Mouse (Mus musculus) heart, postnatal 14 days (tissue): Measurements from ENCODE around the gene Snta1. TPM values are rescaled to one million over a fixed set of nuclear protein-coding genes. Genes with fewer than 3 reads are reported as not detected.
A peak's percentile ranks its signal among the peaks of the same experiment; 100 is the strongest.
"Not testable (repeated sequence)": the region's sequence is repeated elsewhere in the genome, so short reads cannot be mapped to it uniquely, and the experiment has no call there.

ENCODE experiments used
- DNase-seq, 2 experiments: peaks; one replicate each; pipeline ENCODE4 v3.0.0; 2021 to 2022
- intact Hi-C: fragments of 180-260 bp; cut with DNase I; formaldehyde crosslinking; loops from one replicate; pipeline ENCODE4 v1.15.1; 2025
- total RNA-seq, 2 experiments: library from RNA; stranded (reverse); gene quantifications; 2 replicates each; pipeline ENCODE4 v1.2.3; 2021

Snta1 gene
- total RNA-seq, 2 experiments from 2014 or later: 91.4 to 98.7 TPM

GRCm38 (mm10) chr2:154374807-154375601 is 32.9 kb downstream of the Snta1 start:
- intact Hi-C loops: loop anchor here (2.0 to 5.0 kb wide), 2 partner anchors 28 to 163 kb away; no protein-coding TSS in a partner anchor
- DNase-seq: peak; percentile 68 to 79

- peak; percentile 57 to 76 for DNase-seq
- intact Hi-C loops: loop anchor here (2.0 to 5.0 kb wide), 2 partner anchors 29 to 162 kb away; no protein-coding TSS in a partner anchor
Measured at GRCm38 (mm10) chr2:154373961-154374632, 33.8 kb downstream of the Snta1 start.

- DNase-seq: no peak
- intact Hi-C loops: loop anchor here (5.0 kb wide), 1 partner anchor 161 kb away; no protein-coding TSS in a partner anchor
Measured at GRCm38 (mm10) chr2:154372842-154373500, 34.9 kb downstream of the Snta1 start, which contains the start of gene Cdk5rap1. Gene Cdk5rap1 (minus strand): TSS chr2:154373010.

- DNase-seq: peak; percentile 88 to 92
- intact Hi-C loops: loop anchor here (5.0 kb wide), 1 partner anchor 160 kb away; no protein-coding TSS in a partner anchor
Measured at GRCm38 (mm10) chr2:154372151-154372829, 35.6 kb downstream of the Snta1 start.

- intact Hi-C loops: no loop called here
- DNase-seq: no peak
Measured at GRCm38 (mm10) chr2:154367510-154367909, 40.4 kb downstream of the Snta1 start.

GRCm38 (mm10) chr2:154354000-154354425 is 53.9 kb downstream of the Snta1 start:
- DNase-seq, intact Hi-C loops: not testable (repeated sequence)

- intact Hi-C loops: no loop called here
- DNase-seq: no peak
Measured at GRCm38 (mm10) chr2:154348152-154348551, 59.7 kb downstream of the Snta1 start.

GRCm38 (mm10) chr2:154339356-154339755 is 68.5 kb downstream of the Snta1 start:
- DNase-seq: no peak
- intact Hi-C loops: no loop called here

GRCm38 (mm10) chr2:154338161-154338560 is 69.7 kb downstream of the Snta1 start:
- no peak for DNase-seq
- intact Hi-C loops: no loop called here

- DNase-seq: no peak
- intact Hi-C loops: no loop called here
Measured at GRCm38 (mm10) chr2:154335572-154335971, 72.3 kb downstream of the Snta1 start.

- intact Hi-C loops: no loop called here
- DNase-seq: no peak
Measured at GRCm38 (mm10) chr2:154326852-154327251, 81.0 kb downstream of the Snta1 start.

Other genes starting within 250 kb of the Snta1 start
- gene Bpifa5, start 245.5 kb downstream of the Snta1 start, total RNA-seq: not detected
- gene Bpifb1, start 217.3 kb downstream of the Snta1 start, total RNA-seq: 1 to 10 TPM in 1 of 2 experiments, not detected in 1; 2.2 TPM
- gene Bpifb5, start 184.4 kb downstream of the Snta1 start, total RNA-seq: not detected
- not detected for gene Bpifb9a, start 150.2 kb downstream of the Snta1 start, total RNA-seq
- not detected for gene Bpifb9b, start 100.9 kb downstream of the Snta1 start, total RNA-seq
- gene Cdk5rap1, start 35.1 kb downstream of the Snta1 start, total RNA-seq: 10 to 100 TPM; 19.0 to 19.2 TPM
- 10 to 100 TPM; 21.4 to 21.7 TPM for gene Cbfa2t2, start 28.4 kb upstream of the Snta1 start, total RNA-seq
- under 1 TPM in 1 of 2 experiments, not detected in 1; 0.43 TPM for gene 1700003F12Rik, start 139.0 kb upstream of the Snta1 start, total RNA-seq
- gene Actl10, start 143.7 kb upstream of the Snta1 start, total RNA-seq: not detected
- 1 to 10 TPM in 1 of 2 experiments, under 1 TPM in 1; 0.90 to 1.2 TPM for gene Necab3, start 150.8 kb upstream of the Snta1 start, total RNA-seq
- gene E2f1, start 161.8 kb upstream of the Snta1 start, total RNA-seq: 1 to 10 TPM; 2.2 to 4.3 TPM
- 10 to 100 TPM; 23.8 to 28.5 TPM for gene Pxmp4, start 195.6 kb upstream of the Snta1 start, total RNA-seq
- gene Zfp341, start 205.2 kb upstream of the Snta1 start, total RNA-seq: 1 to 10 TPM; 2.3 to 2.6 TPM
- not detected for gene 4930519P11Rik, start 205.3 kb upstream of the Snta1 start, total RNA-seq
- gene Chmp4b, start 243.6 kb upstream of the Snta1 start, total RNA-seq: 100 to 1,000 TPM; 105 to 112 TPM